Mouse (Mus musculus): Measurements from ENCODE around the gene Olfr1084. TPM values are rescaled to one million over a fixed set of nuclear protein-coding genes. Genes with fewer than 3 reads are reported as not detected.
"Not testable (repeated sequence)": the region's sequence is repeated elsewhere in the genome, so short reads cannot be mapped to it uniquely, and the experiment has no call there.

The Olfr1084 gene
- not detected in 2 replicates for polyA plus RNA-seq (2016; fragmentation: Nextera tagmentation; extraction: Ambion mirVana)

- H3K27ac ChIP-seq (replicated peaks); H3K4me1 ChIP-seq; DNase-seq (ENCODE audit: low spot score); H3K27me3 ChIP-seq (replicated peaks; ENCODE audit: low read depth, poor library complexity, severe bottlenecking); H3K36me3 ChIP-seq (replicated peaks); H3K9me3 ChIP-seq; H3K4me3 ChIP-seq: not testable (repeated sequence)
- WGBS, result 79% methylated on average over 1 of the region's 1 CpGs
Measured at GRCm38 (mm10) chr2:86639625-86640024, at the start of gene Olfr1084. TSS of gene Olfr1084 (minus strand) at chr2:86639725.

- DNase-seq (ENCODE audit: low spot score), result no peak
- Histone ChIP-seq H3K9me3 (no peaks in the 10 kb centered on the region), H3K27ac (replicated peaks) (no peak within 1 kb of the TSS), H3K4me1 (no peaks in the 10 kb centered on the region), H3K4me3 (no peak within 1 kb of the TSS), H3K27me3 (replicated peaks; ENCODE audit: low read depth, poor library complexity, severe bottlenecking) (no peaks in the 10 kb centered on the region), H3K36me3 (replicated peaks) (no peaks in the 10 kb centered on the region)
- WGBS, result 83% methylated on average over 2 of the region's 2 CpGs
Measured at GRCm38 (mm10) chr2:86679992-86680391, 40.5 kb upstream of the Olfr1084 start, which contains the start of gene Olfr1086. TSS of gene Olfr1086 (minus strand) at chr2:86680092.

- Histone ChIP-seq H3K36me3 (replicated peaks) (no peaks in the 10 kb centered on the region), H3K9me3 (no peaks in the 10 kb centered on the region), H3K27me3 (replicated peaks; ENCODE audit: low read depth, poor library complexity, severe bottlenecking) (no peaks in the 10 kb centered on the region), H3K27ac (replicated peaks) (no peak within 1 kb of the TSS), H3K4me3 (no peak within 1 kb of the TSS), H3K4me1 (no peaks in the 10 kb centered on the region)
- no peak for DNase-seq (ENCODE audit: low spot score)
- WGBS, result 28% methylated on average over 1 of the region's 1 CpGs
Measured at GRCm38 (mm10) chr2:86661919-86662318, 22.4 kb upstream of the Olfr1084 start, which contains the start of gene Olfr1085. TSS of gene Olfr1085 (minus strand) at chr2:86662019.

- not testable (repeated sequence) for H3K27ac ChIP-seq (replicated peaks); H3K4me3 ChIP-seq; DNase-seq (ENCODE audit: low spot score); H3K9me3 ChIP-seq; H3K4me1 ChIP-seq; H3K27me3 ChIP-seq (replicated peaks; ENCODE audit: low read depth, poor library complexity, severe bottlenecking); H3K36me3 ChIP-seq (replicated peaks)
- 61% methylated on average over 1 of the region's 1 CpGs for WGBS
Measured at GRCm38 (mm10) chr2:86598866-86599265, 40.7 kb downstream of the Olfr1084 start, which contains the start of gene Olfr1082. TSS of gene Olfr1082 (minus strand) at chr2:86598966.

Other genes starting within 250 kb of the Olfr1084 start
- gene Olfr1061, start 225.7 kb downstream of the Olfr1084 start, polyA plus RNA-seq (2016; fragmentation: Nextera tagmentation; extraction: Ambion mirVana), result not detected in 2 replicates
- gene Olfr1062, start 213.0 kb downstream of the Olfr1084 start, polyA plus RNA-seq (2016; fragmentation: Nextera tagmentation; extraction: Ambion mirVana), result not detected in 2 replicates
- gene Olfr1065, start 189.1 kb downstream of the Olfr1084 start, polyA plus RNA-seq (2016; fragmentation: Nextera tagmentation; extraction: Ambion mirVana), result not detected in 2 replicates
- gene Olfr1066, start 183.5 kb downstream of the Olfr1084 start, polyA plus RNA-seq (2016; fragmentation: Nextera tagmentation; extraction: Ambion mirVana), result not detected in 2 replicates
- not detected in 2 replicates for gene Olfr228, start 152.3 kb downstream of the Olfr1084 start, polyA plus RNA-seq (2016; fragmentation: Nextera tagmentation; extraction: Ambion mirVana)
- not detected in 2 replicates for gene Olfr1076, start 131.3 kb downstream of the Olfr1084 start, polyA plus RNA-seq (2016; fragmentation: Nextera tagmentation; extraction: Ambion mirVana)
- gene Olfr1079, start 97.2 kb downstream of the Olfr1084 start, polyA plus RNA-seq (2016; fragmentation: Nextera tagmentation; extraction: Ambion mirVana), result not detected in 2 replicates
- not detected in 2 replicates for gene Olfr1080, start 81.5 kb downstream of the Olfr1084 start, polyA plus RNA-seq (2016; fragmentation: Nextera tagmentation; extraction: Ambion mirVana)
- gene Olfr1082, start 40.8 kb downstream of the Olfr1084 start, polyA plus RNA-seq (2016; fragmentation: Nextera tagmentation; extraction: Ambion mirVana), result not detected in 2 replicates
- not detected in 2 replicates for gene Olfr1085, start 22.3 kb upstream of the Olfr1084 start, polyA plus RNA-seq (2016; fragmentation: Nextera tagmentation; extraction: Ambion mirVana)
- not detected in 2 replicates for gene Olfr1086, start 40.4 kb upstream of the Olfr1084 start, polyA plus RNA-seq (2016; fragmentation: Nextera tagmentation; extraction: Ambion mirVana)
- not detected in 2 replicates for gene Olfr1087, start 58.7 kb upstream of the Olfr1084 start, polyA plus RNA-seq (2016; fragmentation: Nextera tagmentation; extraction: Ambion mirVana)
- not detected in 2 replicates for gene Olfr1089, start 94.0 kb upstream of the Olfr1084 start, polyA plus RNA-seq (2016; fragmentation: Nextera tagmentation; extraction: Ambion mirVana)
- not detected in 2 replicates for gene Olfr1090, start 119.3 kb upstream of the Olfr1084 start, polyA plus RNA-seq (2016; fragmentation: Nextera tagmentation; extraction: Ambion mirVana)
- not detected in 2 replicates for gene Olfr1093, start 142.8 kb upstream of the Olfr1084 start, polyA plus RNA-seq (2016; fragmentation: Nextera tagmentation; extraction: Ambion mirVana)
- gene Olfr141, start 170.3 kb upstream of the Olfr1084 start, polyA plus RNA-seq (2016; fragmentation: Nextera tagmentation; extraction: Ambion mirVana), result not detected in 2 replicates
- not detected in 2 replicates for gene Olfr1094, start 184.9 kb upstream of the Olfr1084 start, polyA plus RNA-seq (2016; fragmentation: Nextera tagmentation; extraction: Ambion mirVana)
- gene Olfr1095, start 212.0 kb upstream of the Olfr1084 start, polyA plus RNA-seq (2016; fragmentation: Nextera tagmentation; extraction: Ambion mirVana), result not detected in 2 replicates
- gene Gm13723, start 235.1 kb upstream of the Olfr1084 start, polyA plus RNA-seq (2016; fragmentation: Nextera tagmentation; extraction: Ambion mirVana), result not detected in 2 replicates